Mouse (Mus musculus) left cerebral cortex, adult 8-10 months (tissue): ENCODE measurements at regions not wholly inside any gene's neighbourhood (a gene's known extent, or its start where the extent isn't known, plus 50 kb on each side); places are given as distances from the start of the nearest gene placed in this dataset.
"Not testable (repeated sequence)": the region's sequence is repeated elsewhere in the genome, so short reads cannot be mapped to it uniquely, and the experiment has no call there.

Experiments used
- DNase-seq, 2 experiments: peaks; one replicate each; pipeline ENCODE4 v3.0.0; 2022; ENCODE audit warnings: low spot score in 2 of 2

DNA sequence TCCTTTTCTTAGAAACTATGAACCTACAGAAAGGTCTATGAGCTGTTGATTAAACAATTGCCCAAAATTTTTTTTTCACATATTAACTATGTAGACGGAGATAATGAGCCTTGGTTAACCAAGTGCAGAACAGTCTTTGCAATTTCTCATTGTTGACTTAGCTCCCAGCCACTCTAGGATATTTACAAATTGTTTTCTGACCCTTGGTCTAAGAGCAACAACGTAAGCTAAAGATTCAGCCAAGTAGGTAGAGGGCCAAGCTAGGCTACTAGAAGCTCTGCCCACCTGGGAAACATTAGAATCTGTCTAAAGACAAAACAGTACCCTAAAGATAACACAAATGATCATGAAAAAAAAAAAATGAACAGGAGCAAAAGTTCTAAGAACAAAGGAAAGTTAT lies 67.5 kb upstream of the Map9 start:
- DNase-seq, result no peak

- DNase-seq, result no peak
Observed at GRCm38 (mm10) chr3:82288996-82289395, 68.8 kb upstream of the Map9 start.

DNA sequence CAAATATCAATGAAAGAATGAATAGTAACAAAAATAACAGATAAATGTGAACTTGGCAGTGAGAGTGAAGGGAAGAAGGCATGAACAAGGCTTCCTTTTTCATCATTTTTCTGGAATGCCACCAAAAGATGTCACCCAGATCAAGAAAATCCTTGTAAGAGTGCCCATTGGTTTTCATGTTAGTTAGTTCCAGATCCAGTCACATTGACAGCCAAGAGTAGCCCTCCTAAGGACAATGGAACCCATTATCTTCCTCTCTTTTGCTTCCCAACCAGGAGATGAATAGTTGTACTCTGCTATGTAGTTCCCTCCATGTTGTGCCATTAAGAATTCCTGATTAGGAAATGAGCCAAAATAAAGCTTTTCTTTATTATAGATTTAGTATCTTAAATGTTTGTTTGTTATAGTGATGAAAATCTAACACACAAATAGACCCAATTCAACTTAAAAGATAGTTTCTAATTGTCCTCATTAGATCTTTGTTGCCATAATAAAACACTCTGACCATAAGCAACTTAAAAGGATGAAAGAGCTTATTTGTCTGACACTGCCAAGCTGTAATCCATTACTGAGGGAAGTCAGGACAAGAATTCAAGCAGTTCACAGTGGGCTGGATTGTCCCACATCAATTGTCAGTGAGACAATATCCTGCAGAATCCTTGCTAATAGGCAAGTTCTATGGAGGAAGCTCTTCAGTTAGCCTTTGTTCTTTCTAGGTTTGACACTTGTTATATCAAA lies 80.7 kb upstream of the Map9 start:
- DNase-seq, result no peak

DNA sequence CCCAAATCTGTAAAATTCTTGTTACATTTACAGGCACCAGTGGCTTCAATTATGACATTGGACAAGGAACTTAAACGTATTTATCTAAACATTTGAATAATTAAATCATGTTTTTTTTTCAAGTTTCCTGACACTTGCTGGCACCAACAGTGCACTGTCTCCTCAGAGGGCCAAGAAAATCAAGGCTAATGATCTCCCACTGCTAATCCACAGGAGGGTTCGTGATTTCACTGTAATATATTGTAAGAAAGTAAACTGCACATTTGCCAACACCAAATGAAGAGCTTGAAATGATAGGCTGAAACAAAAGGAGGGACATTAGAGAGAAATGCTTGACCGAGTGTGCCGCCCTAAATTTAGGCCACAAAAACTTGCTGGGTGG lies 82.0 kb upstream of the Map9 start:
- DNase-seq, result no peak

- peak in 1 of 2 experiments; percentile 66 for DNase-seq
Observed at GRCm38 (mm10) chr3:82274945-82275821, 82.7 kb upstream of the Map9 start.

DNA sequence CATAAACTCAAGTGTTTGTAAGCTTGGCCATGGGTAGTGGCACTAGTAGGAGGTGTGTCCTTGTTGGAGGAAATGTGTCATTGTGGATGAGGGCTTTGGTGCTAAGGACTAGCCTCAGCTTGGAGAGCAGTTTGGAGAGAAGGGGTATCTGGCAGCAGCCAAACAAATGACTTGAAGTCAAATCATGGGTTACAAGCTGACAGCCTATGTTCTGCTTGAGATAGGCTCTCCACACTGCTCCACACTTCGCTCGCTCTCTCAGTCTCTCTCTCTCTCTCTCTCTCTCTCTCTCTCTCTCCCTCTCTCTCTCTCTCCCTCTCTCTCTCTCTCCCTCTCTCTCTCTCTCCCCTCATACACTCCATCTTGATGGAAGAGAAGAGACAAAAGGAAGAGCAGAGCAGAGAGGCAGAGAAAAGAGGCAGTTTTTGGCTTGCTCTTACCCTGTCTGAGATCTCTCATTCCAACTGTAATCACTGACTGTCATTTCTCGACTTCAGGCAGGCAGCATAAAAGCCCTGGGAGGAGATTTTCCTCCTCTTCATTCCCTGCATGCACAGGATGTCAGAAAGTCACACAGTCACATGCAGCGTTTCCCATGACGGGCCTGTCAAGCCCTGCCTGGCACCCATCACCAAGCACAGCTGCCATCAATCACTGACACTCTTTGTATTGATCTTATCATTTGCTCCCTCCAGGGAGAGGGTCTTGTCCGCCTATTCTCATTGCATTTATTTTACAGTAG lies 83.5 kb upstream of the Map9 start:
- no peak for DNase-seq

DNA sequence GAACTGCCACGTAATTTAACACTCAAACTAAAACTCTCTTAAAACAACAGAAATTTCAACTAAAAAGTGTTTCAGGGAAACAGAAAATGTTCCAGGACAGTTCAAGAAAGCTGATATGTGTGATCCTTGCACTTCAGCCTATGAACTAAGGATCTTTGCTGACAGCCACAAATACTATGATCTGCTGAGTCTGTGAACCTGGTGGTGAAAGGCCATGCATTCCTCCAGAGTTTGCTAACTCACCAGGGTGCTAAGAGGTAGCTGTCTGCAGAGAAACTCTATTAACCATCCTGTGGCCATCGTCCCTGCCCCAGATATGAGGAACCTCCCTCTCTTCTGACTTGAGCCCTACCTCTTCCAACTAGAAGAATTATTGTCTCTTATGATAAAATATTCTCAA lies 84.3 kb upstream of the Map9 start:
- not testable (repeated sequence) for DNase-seq

DNA sequence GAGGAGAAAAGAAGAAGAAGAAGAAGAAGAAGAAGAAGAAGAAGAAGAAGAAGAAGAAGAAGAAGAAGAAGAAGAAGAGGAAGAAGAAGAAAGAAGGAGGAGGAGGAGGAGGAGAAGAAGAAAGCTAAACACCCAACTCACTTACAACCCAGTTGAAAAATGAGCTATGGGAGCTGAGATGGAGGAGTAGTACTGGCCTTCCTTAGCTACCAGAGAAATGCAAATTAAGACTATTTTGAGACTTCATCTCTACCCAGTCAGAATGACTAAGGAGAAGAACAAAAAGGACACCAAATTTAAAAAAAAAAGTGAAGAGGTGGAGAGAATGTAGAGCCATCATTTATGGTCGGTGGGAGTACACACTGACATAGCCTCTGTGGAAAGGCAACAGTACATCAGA lies 85.9 kb upstream of the Map9 start:
- no peak for DNase-seq

DNA sequence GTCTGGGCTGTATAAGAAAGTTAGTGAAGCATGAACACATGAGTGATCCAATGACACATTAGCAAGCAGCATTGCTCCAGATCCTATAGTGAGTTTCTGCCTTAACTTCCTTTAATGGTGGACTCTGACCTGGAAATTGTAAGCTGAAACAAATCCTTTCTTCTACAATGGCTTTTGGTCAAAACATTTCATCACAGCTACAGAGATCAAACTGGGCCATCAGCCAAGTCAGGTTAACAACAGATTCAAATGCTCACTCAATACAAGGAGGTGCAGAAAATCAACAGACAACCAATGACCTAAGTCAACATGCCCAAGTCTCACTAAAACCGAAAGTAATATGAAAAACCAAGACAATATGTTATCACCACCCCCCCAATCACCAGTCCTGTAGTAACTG lies 91.9 kb upstream of the Map9 start:
- no peak for DNase-seq

DNA sequence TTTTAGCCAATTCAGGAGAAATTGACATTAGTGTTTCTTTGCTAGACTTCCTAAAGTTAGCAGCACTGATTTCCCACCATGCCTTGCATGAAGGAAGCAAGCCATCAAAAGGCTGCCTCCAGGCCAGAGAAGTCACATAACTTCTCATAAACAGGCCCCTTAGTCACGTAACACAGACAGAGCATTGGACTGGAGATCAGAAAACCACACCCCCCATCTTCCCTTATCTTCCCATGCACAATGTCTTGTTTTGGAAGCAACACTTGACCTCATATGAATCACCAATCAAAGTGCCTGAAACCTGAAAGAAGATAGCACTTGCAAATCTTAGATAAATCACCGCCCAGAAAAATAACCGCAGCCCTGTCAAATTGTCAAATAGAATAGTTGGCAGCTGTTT lies 95.9 kb upstream of the Map9 start:
- DNase-seq, result no peak

DNA sequence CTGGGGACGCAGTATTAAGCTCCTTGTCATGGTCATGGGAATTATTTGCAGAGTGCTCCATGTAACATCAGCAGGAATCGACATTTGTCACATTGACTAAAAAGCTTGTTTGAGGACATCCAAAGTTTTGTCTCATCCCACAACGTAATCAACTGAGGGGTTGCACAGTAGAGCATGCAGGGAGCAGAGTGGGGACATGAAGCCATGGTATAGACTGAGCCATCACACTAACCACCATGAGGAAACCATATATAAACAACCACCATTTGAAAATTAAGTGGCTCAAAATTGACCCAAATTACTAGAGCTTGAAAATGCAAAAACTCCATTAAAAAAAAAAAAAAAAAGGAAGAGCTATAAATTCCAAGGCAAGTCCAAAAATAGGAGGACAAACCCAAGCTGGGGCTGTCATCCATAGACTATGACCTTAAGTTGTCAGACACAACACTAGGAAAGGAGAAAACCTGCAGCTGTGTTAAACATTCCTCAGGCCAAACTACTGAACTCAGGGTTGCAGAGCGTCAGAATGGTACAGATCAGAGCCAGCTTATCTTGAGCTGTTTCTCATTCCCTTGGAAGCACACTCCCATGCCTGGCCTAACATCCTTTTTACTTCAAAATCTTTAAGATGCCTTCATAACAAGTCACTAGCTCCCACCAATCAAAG lies 97.7 kb upstream of the Map9 start:
- no peak for DNase-seq

GRCm38 (mm10) chr3:82250796-82251261 lies 105.2 kb upstream of the Gucy1a1 start:
- peak; percentile 49 to 72 for DNase-seq

- no peak for DNase-seq
Observed at GRCm38 (mm10) chr3:82249968-82250795, 104.6 kb upstream of the Gucy1a1 start.

GRCm38 (mm10) chr3:82236377-82237057 lies 90.9 kb upstream of the Gucy1a1 start:
- no peak for DNase-seq

DNA sequence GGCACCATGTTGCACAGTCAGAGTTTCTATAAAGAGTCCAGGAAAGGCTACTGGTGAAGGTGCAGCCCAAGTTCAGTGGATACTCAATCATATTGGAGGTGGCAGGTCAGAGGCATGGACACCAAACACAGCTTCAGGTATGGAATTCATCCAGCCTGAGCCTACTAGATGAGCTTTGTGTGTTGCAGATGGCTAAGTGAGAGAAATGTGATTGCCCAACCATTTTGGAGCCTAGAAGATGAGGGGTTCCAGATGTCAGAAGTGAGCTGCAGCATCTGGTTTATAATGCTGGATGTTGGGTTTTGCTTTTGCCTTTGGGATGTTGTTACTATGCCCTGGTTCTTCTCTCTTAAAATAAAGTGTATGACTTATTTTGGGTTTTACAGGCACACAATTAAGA lies 88.7 kb upstream of the Gucy1a1 start:
- no peak for DNase-seq

GRCm38 (mm10) chr3:82223379-82223778 lies 77.8 kb upstream of the Gucy1a1 start:
- DNase-seq, result no peak

DNA sequence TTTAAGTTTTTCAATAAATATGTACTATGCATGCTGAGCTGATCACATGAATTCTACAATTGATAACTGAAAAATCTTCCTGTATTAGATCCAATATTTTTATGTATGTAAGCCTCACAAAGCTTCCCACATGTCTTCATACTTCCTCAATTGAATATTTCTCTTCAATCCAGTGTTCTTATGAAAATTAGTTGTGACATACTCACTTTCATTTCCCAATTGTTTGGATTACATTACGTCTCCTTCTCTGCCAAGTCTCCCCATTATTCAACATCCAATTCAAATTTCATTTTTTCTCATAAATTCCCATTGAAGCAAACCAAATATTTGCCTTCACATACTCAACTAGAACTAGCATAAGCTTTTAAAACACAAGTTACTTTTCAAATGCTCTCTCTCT lies 76.3 kb upstream of the Gucy1a1 start:
- DNase-seq, result no peak

- DNase-seq, result not testable (repeated sequence)
Observed at GRCm38 (mm10) chr3:82219192-82219885, 73.8 kb upstream of the Gucy1a1 start.
